Mouse (Mus musculus): ENCODE data around the gene B4galt2.
A peak's percentile ranks its signal among the peaks of the same experiment; 100 is the strongest.

Gene B4galt2

GRCm38 (mm10) chr4:117839366-117839765, 43.9 kb downstream of the B4galt2 start:
- ATAC-seq (ENCODE audit: insufficient number of reproducible peaks, low FRiP score, low TSS enrichment): no peak

DNA sequence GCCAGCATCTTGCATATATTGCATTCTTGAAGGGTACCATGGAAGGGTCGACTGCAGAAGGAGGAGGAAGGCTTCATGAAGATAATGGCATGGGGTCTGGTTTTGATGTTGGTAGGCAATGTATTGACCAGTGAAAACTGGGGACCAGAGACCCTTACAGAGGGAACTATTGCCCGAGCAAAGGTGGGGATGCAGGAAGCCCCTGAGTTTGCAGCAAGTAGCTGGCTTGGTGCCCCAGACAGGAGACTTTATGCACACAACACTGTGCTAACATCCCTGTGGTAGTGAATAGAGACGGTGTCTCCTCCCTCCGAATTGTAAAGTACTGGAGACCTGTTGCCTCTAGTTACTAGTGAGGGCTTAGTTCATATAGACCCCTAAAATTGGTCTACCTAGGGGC, 46.0 kb downstream of the B4galt2 start:
- ATAC-seq (ENCODE audit: insufficient number of reproducible peaks, low FRiP score, low TSS enrichment): no peak

GRCm38 (mm10) chr4:117836204-117836767, 47.0 kb downstream of the B4galt2 start:
- peak; percentile 79 for ATAC-seq (ENCODE audit: insufficient number of reproducible peaks, low FRiP score, low TSS enrichment)

GRCm38 (mm10) chr4:117835531-117836111, 47.7 kb downstream of the B4galt2 start:
- peak; percentile 42; the same call in 1 of the 2 replicates for ATAC-seq (ENCODE audit: insufficient number of reproducible peaks, low FRiP score, low TSS enrichment)

DNA sequence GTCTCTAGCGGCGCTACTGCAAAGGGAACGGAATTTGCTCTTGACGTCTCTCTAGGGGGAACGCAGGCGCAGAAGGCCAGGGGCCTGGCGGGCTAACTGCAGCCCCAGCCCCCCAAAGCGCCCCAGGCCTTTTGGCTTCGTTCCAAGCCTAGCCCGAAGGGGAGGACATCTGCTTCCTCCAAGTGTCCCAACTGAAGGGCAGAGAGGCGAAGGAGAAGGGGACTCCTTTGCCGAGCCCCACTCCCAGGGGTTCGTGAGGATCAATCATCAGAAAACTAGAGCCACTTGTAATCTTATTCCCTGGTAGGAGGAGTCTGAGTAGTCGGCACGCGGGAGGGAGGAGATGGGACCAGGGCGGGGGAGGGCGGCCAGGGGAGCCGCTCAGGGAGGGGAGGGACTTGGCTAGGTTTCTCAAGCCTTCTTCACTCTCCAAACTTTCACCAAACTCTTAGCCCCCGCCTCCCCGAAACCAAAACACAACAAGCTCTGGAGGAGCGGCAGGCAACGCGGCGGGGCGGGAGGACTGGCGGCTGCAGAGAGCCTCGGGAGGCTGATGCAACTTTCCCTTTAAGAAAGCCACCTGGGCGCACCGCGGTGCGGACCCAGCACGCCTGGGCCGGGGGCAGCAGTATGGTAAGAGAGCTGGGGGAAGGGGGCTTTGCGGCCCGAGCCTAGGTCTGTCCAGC, 48.3 kb downstream of the B4galt2 start:
- 0 out of 2 replicates have a peak, but pooled peaks have one; percentile 11 for ATAC-seq (ENCODE audit: insufficient number of reproducible peaks, low FRiP score, low TSS enrichment)

DNA sequence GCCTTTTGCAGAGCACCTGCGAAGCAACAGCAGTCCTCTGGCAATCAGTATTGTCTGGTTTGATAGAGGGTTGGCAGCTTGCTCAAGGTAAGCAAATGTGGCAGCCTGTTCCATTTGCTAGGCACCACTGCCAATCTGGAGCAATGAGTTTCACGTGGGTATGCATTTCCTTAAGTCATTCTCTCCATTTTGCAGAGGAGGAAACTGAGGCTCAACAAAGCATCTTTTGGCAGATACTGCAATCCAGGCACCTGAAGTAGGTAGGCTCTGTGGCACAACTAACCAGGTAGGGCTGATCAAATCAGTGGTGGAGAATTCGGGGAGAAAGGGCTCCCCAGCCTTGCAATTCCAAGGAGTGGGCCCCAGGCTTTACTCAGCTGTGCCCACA, 48.8 kb downstream of the B4galt2 start, which contains the start of gene Slc6a9:
TSS of gene Slc6a9 (plus strand) at position 50 of the 388 bp plus-strand sequence.
- no peak for ATAC-seq (ENCODE audit: insufficient number of reproducible peaks, low FRiP score, low TSS enrichment)

GRCm38 (mm10) chr4:117831920-117832691, 51.2 kb downstream of the B4galt2 start:
- no peak for ATAC-seq (ENCODE audit: insufficient number of reproducible peaks, low FRiP score, low TSS enrichment)

DNA sequence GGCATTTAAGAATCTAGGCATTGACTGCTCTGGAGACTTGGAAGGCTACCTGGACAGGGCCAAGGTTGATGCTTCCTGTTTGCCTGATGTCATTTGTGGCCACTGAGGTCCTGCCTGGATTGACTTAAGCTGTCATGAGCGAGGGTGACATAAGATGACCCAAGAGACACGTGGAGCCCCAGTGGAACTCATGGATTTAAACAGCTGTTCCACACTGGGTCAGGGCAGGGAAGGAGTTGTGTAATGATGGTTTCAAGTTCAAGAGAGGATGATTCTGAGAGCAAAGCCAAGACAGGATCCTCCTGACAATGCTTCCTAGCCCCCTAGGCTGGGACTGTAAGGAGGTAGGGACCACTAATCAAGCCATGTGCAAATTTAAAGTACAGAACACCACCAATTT, 51.8 kb downstream of the B4galt2 start:
- no peak for ATAC-seq (ENCODE audit: insufficient number of reproducible peaks, low FRiP score, low TSS enrichment)

GRCm38 (mm10) chr4:117830801-117831200, 52.5 kb downstream of the B4galt2 start:
- ATAC-seq (ENCODE audit: insufficient number of reproducible peaks, low FRiP score, low TSS enrichment): no peak

GRCm38 (mm10) chr4:117830124-117830551, 53.1 kb downstream of the B4galt2 start:
- ATAC-seq (ENCODE audit: insufficient number of reproducible peaks, low FRiP score, low TSS enrichment): no peak

DNA sequence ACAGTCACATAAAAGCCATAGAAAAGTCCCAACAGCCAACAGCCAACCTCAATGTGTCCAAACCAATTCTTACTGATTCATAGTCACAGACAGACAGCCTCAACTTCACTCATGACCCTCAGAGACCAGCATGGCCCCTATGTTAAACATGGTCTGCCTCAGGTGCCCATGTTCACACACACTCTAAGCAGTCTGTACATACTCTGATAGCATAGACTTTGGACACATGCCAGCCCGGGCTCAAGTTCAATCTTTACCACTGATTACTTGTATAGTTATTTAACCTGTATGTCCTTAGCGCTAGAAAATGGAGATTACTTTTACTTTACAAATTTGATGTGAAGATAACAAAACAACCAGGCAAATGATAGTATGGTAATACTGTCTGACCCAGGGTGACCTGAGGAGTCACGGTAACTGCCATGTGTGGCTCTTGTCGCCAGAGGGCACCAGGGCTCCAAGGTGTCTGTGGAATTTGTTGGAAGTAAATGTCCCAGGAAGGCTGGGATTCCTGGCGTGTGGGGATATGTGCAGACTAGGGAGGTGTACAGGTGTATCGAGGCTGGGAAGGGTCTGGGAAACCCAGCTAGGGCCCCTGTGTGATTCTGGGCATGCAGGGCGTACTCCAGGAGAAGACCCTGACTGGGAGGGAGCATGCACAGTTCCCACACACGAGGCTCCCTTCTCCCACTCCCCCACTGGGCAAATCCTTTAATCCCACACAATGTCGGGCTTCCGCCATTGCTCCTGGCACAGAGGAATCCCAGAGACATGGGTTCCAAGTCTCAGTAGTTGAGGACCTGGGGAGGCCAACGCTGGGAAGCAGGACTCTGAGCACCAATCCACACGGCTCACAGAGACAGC, 53.8 kb downstream of the B4galt2 start:
- ATAC-seq (ENCODE audit: insufficient number of reproducible peaks, low FRiP score, low TSS enrichment): peak; percentile 56; the same call in 1 of the 2 replicates

GRCm38 (mm10) chr4:117828572-117829145, 54.6 kb downstream of the B4galt2 start:
- ATAC-seq (ENCODE audit: insufficient number of reproducible peaks, low FRiP score, low TSS enrichment): no peak
